8 mouse cellular contexts compared by ENCODE assay signal in the genomic region with DNA sequence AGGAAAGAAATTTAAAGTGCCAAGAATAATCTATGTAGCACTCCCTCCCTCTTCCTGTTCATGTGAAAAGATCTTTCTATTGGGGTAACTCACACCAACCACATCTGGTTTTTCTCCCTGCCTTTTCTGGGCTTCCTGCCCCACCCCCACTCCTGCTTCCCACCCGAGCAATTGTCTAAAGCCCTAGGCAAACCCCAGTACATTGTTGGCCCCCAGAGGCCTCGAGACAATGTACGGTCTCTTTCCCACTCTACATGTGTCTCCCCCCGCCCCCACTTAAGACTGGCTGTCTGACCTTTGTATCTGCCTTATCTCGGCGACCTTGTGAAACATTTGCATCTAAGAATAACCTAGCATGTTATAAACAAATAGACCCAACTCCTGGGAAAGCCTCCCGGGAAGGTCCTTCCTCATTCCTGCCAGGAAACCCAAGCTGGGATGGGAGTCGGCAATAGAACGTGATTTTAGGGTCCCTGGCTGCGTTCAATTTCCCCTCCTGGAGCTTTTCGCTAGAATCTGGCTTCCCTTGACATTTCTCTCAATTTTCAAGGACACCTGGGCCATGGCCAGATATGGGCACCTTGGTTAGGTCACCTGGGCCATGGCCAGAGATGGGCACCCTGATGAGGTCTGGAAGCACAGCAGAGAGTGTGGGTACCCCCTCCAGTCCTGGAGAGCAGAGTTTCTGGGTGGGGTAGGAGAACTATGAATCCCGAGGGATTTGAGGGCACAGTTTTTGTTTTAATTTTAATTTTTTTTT.
DNase-seq lines count a peak whose midpoint lies in the region; ATAC-seq and TF ChIP-seq lines count a peak whose summit lies in the region.

No protein-coding gene starts in this region.

- H3K4me1 ChIP-seq in lung, postnatal 0 days (ENCODE audit: insufficient read depth, low read depth, low read length) = peaks cover 15% of the 10 kb centered on the region
- no peaks in the 10 kb centered on the region for H3K4me1 ChIP-seq in cerebellum, adult 2 months (ENCODE audit: control insufficient read depth, insufficient read depth, low read length)

- no peak overlapping the region for H3K9ac ChIP-seq in lung, postnatal 0 days (replicated peaks; ENCODE audit: low read depth)

- peak; percentile 82 for ATAC-seq in lung, postnatal 0 days

- no peaks in the 10 kb centered on the region for H3K27me3 ChIP-seq in lung, postnatal 0 days (replicated peaks; ENCODE audit: insufficient read depth, low read length)
- H3K27me3 ChIP-seq in cerebellum, adult 2 months (ENCODE audit: control insufficient read depth, insufficient read depth, low read length) = no peaks in the 10 kb centered on the region; the same call in 1 of the 2 replicates

- no peak for TF ChIP-seq CTCF in lung, postnatal 0 days (IDR thresholded peaks at IDR 0.05)
- no peak for TF ChIP-seq CTCF in cerebellum, adult 2 months (IDR thresholded peaks at IDR 0.05; ENCODE audit: borderline replicate concordance, insufficient read depth, low read depth, low read length)

- peak; percentile 71 to 84 for DNase-seq in adrenal gland, adult (ENCODE audit: inconsistent age in 2 of 2, low spot score in 1 of 2)
- DNase-seq in adrenal gland, postnatal 4 days (ENCODE audit: low spot score in 2 of 2) = no peak
- peak; percentile 44 for DNase-seq in gastrocnemius, postnatal 14 days
- peak; percentile 34 for DNase-seq in kidney, adult 18-20 months
- DNase-seq in lung, postnatal 0 days (ENCODE audit: low spot score) = peak; percentile 51
- no peak for DNase-seq in c-Kit-positive CD71-positive TER-119-positive erythroid progenitor cells, embryonic 14.5 days (ENCODE audit: low spot score)
- DNase-seq in cerebellum, adult 2 months = no peak
- DNase-seq in cerebellum, adult 11 months = no peak

- intact Hi-C loops in gastrocnemius, postnatal 14 days (cut with DNase I; ENCODE audit: low total_unique reads) = no loop called here

- peak overlapping the region; percentile 69 for H3K27ac ChIP-seq in lung, postnatal 0 days (ENCODE audit: low read length)
- no peak overlapping the region for H3K27ac ChIP-seq in cerebellum, adult 2 months (ENCODE audit: insufficient read depth, low read length)

- 13% methylated on average over 12 of the region's 12 CpGs for WGBS in lung, postnatal 0 days
- WGBS in cerebellum, adult 2 months = 70% methylated on average over 12 of the region's 12 CpGs

- no peak for TF ChIP-seq POLR2A in cerebellum, adult 2 months (IDR thresholded peaks at IDR 0.05; ENCODE audit: borderline replicate concordance, insufficient read depth, low read length)

- peak overlapping the region; percentile 22 for H3K4me2 ChIP-seq in lung, postnatal 0 days (replicated peaks; ENCODE audit: low read depth, low read length)

- no peaks in the 10 kb centered on the region for H3K36me3 ChIP-seq in lung, postnatal 0 days (ENCODE audit: insufficient read depth, low read length)

- TF ChIP-seq EP300 in lung, postnatal 0 days (IDR thresholded peaks at IDR 0.05) = peak; percentile 49

- no peaks in the 10 kb centered on the region for H3K9me3 ChIP-seq in lung, postnatal 0 days (ENCODE audit: low read length)

- H3K4me3 ChIP-seq in lung, postnatal 0 days (ENCODE audit: low read depth, low read length) = no peak overlapping the region
- H3K4me3 ChIP-seq in cerebellum, adult 2 months (replicated peaks; ENCODE audit: insufficient read depth, low read depth, low read length) = no peak overlapping the region

Comparison
In these comparisons a context has a peak if more than half of its experiments do, and no peak if none do; other contexts are left out.
1. DNase-seq: peak in adrenal gland, adult (2 of 2), gastrocnemius, postnatal 14 days (single experiment), kidney, adult 18-20 months (single experiment) and lung, postnatal 0 days (single experiment); none in adrenal gland, postnatal 4 days (0 of 2), c-Kit-positive CD71-positive TER-119-positive erythroid progenitor cells, embryonic 14.5 days (single experiment), cerebellum, adult 2 months (0 of 2) and cerebellum, adult 11 months (single experiment).